Mouse (Mus musculus) left cerebral cortex, adult 2 months (tissue): ENCODE data around the gene Gusb. TPM values are rescaled to one million over a fixed set of nuclear protein-coding genes. Genes with fewer than 3 reads are reported as not detected.

ENCODE experiments used
- DNase-seq, 2 experiments: peaks; one replicate each; pipeline ENCODE4 v3.0.0; 2021 to 2022; ENCODE audit warnings: low spot score in 2 of 2, mixed read lengths in 1 of 2; ENCODE audit errors: extremely low spot score in 1 of 2
- H3K27ac ChIP-seq: fragments of 200-600 bp; 2 replicates; pipeline ENCODE4 v1.8.1; 2022
- H3K4me3 ChIP-seq: fragments of 200-600 bp; 2 replicates; pipeline ENCODE4 v1.8.1; 2022
- CTCF ChIP-seq: fragments of 200-600 bp; IDR thresholded peaks from 2 replicates; pipeline ENCODE4 v1.8.1; 2022; ENCODE audit warnings: antibody characterized with exemption, mild to moderate bottlenecking, moderate library complexity
- intact Hi-C: fragments of 180-260 bp; cut with DNase I; formaldehyde crosslinking; loops from one replicate; pipeline ENCODE4 v1.15.1; 2025
- total RNA-seq, 2 experiments: library from RNA; stranded (reverse); gene quantifications; 2 replicates each; pipeline ENCODE4 v1.2.3; 2021

Gene Gusb
- total RNA-seq, 2 experiments from 2014 or later: 10.3 to 12.2 TPM

DNA sequence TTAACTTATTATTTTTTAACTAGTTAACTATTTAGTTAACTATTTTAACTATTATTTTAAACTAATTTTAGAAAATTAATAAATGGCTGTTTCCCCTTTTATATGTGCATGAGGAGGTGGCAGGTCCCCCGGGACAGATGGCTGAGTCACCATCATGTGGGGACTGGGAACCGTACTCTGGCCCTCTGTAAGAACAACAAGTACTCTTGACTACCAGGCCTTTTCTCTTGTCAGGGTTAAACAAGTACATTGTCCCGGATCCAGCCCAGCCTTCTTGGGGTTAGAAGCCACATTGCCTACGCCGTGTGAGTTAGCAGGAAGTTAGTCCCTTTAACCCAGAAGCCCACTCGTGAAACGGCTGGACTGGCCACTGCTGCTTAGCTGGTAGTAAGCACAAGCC is 7.9 kb downstream of the Gusb start:
- no peak for TF ChIP-seq CTCF
- no peak for DNase-seq
- H3K4me3 ChIP-seq: no peak overlapping the region
- no peak overlapping the region for H3K27ac ChIP-seq
- intact Hi-C loops: no loop called here

DNA sequence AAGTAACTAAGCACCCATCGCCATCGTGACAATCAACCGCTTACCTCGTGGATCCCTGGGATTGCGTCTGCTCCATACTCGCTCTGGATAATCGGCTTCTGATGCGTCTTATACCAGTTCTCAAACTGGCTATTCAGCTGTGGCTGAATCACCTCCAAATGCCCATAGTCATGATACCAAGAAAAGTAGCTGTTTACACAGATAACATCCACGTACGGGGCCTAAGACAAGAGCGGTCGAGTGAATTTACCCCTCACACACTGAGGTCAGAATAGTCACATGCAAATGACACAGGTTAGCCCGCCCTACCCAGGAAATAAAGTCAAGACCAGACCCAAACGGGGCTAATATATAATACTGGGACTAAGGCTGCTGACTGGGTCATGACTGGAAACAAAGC is 9.5 kb downstream of the Gusb start:
- no peak overlapping the region for H3K27ac ChIP-seq
- TF ChIP-seq CTCF: no peak
- intact Hi-C loops: no loop called here
- no peak overlapping the region for H3K4me3 ChIP-seq
- DNase-seq: no peak

DNA sequence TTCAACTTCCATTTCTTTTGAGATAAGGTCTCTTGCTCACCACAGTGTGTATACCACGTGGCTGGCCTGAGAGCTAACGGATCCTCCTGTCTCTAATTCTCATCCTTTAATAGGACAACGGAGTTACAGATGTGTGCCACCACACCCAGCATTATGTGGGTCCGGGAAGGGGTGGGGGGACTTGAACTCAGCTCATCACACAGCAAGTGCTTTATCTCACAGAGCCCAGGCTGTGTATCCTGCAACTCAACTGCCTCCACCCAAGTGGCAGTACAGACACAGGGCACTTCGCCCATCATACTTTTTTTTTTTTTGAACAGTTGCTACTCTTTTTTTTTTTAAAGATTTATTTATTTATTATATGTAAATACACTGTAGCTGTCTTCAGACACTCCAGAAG is 11.0 kb downstream of the Gusb start:
- Histone ChIP-seq H3K27ac (no peak overlapping the region), H3K4me3 (no peak overlapping the region)
- TF ChIP-seq CTCF: no peak
- intact Hi-C loops: no loop called here
- DNase-seq: no peak

DNA sequence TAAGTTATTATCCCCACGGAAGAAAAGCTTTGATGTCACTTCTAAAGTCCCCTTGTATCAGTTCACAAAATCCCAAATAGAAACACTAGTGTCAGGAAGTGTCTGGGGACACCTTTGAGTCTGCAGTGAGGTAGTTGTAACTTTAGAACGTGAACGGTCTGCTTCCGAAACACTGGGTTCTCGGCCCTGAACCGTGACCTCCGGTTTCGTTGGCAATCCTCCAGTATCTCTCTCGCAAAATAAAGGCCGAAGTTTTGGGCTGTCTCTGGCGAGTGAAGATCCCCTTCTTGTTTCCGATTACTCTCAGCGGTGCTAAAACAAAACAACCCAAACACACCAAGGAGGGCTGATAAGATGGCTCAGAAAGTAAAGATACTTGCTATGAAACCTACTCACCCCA is 13.5 kb downstream of the Gusb start:
- intact Hi-C loops: no loop called here
- no peak for DNase-seq
- H3K27ac ChIP-seq: no peak overlapping the region
- TF ChIP-seq CTCF: no peak
- no peak overlapping the region for H3K4me3 ChIP-seq

DNA sequence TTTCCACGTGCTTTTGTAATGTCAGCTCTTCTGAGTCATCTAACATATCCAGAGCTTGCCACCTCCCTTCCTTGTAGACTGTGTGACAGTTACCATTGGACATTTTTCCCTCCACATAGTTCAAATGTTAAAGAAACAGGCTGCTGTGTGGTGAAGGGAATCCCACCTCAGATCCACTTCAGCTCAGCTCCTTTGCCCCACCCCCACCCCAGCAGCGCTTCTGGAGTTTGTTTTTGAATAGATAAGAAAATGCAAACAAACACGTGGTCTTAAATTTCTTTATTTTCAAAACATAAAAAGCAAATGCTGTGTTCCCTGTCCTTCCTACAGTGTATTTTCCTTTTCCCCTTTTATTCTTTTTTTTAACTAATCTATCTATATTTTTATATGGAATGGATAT is 22.6 kb downstream of the Gusb start:
- intact Hi-C loops: no loop called here
- Histone ChIP-seq H3K27ac (no peak overlapping the region), H3K4me3 (no peak overlapping the region)
- TF ChIP-seq CTCF: no peak
- DNase-seq: no peak

DNA sequence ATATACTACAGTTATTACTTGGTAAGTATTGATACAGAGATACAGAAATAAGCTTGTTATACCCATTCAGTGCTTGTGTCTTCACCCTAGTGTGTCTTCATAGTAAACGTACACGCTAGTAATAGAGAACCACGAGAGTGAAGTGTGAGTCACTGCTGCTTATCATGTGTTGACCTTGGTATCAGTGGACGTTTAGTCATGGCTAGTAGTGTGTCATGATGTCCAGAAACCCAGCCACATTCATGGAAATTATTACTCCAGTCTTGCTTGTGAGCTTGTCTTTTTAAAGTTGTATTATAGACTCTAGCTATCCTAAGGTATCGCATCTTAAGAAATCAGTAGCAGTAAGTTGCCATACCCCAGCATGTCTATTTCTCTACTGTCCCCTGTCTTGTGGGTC is 24.2 kb downstream of the Gusb start:
- no peak for DNase-seq
- intact Hi-C loops: no loop called here
- TF ChIP-seq CTCF: no peak
- Histone ChIP-seq H3K27ac (no peak overlapping the region), H3K4me3 (no peak overlapping the region)

- Histone ChIP-seq H3K27ac (no peak overlapping the region), H3K4me3 (no peak overlapping the region)
- intact Hi-C loops: no loop called here
- no peak for TF ChIP-seq CTCF
- no peak for DNase-seq
Observed at GRCm38 (mm10) chr5:129977768-129978167, 25.1 kb downstream of the Gusb start.

- TF ChIP-seq CTCF: no peak
- intact Hi-C loops: no loop called here
- Histone ChIP-seq H3K4me3 (no peak overlapping the region), H3K27ac (no peak overlapping the region)
- DNase-seq: no peak
Observed at GRCm38 (mm10) chr5:129974866-129975311, 28.0 kb downstream of the Gusb start.

DNA sequence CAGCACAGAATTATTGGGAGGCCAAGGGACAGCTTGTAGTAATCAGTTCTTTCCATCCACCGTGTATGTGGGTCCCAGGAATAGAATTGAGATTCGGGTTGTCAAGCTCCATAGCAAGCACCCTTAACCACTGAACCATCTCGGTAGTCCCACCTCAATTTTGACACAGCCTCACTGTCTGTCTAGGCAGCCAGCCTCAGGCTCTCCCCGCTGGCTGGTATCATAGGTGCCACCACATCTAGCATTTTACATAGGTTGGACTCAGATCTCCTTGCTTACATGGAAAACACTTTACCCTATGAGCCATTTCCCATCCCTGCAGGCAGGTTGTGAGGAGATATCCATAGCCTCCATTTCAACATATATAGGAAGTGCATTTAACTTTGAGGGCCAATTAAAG is 28.5 kb downstream of the Gusb start:
- intact Hi-C loops: no loop called here
- TF ChIP-seq CTCF: no peak
- no peak overlapping the region for H3K4me3 ChIP-seq
- DNase-seq: no peak
- H3K27ac ChIP-seq: no peak overlapping the region

DNA sequence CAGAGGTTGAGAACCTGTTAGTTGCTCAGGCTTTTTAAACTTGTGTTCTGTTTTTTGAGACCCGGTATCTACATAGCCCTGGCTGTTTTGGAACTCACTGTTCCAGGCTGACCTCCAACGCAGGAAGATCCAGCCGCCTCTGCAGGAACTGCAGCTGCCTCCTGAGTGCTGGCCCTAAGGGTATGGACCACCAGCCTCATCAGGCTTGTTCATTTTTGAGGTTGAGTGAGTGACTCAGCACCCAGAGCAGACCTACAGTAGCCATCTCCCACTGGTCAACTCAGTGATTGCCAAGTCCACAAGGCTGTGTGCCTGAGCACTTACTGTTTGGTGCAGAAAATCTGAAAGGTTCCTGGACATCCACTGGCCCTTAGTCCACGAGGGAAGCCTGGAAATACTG is 31.4 kb downstream of the Gusb start:
- no peak for DNase-seq
- intact Hi-C loops: no loop called here
- TF ChIP-seq CTCF: no peak
- H3K4me3 ChIP-seq: no peak overlapping the region
- no peak overlapping the region for H3K27ac ChIP-seq

DNA sequence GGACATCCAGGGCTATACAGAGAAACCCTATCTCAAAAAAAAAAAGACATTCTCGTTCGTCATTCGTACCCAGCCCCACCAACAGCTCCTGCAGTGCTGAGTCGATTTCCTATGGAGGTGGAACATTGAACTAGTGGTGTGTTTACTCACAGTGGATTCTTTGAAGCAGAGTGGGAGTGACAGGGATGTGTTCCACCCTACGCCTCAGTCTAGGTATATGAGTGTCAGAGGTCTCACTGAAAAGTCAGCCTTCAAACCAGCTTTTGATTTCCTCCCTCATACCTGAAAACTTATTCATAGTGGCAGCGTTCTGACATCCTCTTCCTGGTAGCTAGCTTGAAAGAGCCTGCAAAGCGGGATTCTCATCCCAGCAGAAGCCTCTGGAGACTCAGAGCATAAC is 34.4 kb downstream of the Gusb start:
- intact Hi-C loops: no loop called here
- DNase-seq: no peak
- Histone ChIP-seq H3K27ac (no peak overlapping the region), H3K4me3 (no peak overlapping the region)
- no peak for TF ChIP-seq CTCF

DNA sequence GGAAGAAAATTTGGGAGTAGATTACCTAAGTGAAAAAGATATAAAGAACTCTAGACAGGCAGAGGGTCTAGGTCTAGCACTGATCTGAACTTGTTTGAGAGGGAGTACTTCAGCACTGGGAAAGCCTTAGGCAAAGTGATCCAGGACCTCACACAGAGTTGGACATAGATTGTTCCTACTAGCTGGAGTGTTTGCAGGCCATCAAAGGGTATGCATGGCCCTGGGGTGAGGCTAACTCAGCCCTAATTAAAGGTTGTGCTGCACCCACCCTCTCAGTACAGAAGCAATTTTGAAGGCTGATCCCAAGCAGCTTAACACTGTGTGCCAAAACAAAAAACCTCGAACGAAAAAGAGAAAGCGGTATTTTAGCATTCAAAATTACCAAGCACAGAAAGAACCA is 36.4 kb downstream of the Gusb start:
- intact Hi-C loops: no loop called here
- no peak for TF ChIP-seq CTCF
- H3K4me3 ChIP-seq: no peak overlapping the region
- DNase-seq: no peak
- H3K27ac ChIP-seq: no peak overlapping the region

DNA sequence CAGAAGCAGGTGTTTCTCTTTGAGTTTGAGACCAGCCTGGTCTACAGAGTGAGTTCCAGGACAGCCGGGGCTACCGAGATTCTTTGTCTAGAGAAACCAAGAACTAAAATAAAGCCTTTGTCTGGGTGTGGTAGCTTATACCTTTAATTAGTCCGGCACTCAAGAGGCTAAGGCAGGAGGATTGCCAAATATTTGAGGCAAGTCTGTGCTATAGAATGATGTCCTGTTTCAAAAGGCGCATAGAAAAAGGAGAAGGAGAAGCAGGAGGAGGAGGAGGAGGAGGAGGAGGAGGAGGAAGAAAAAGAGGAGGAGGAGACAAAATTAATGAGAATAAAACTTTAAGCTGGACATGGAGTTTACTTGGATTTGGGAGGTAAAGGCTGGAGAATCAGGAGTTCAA is 39.6 kb downstream of the Gusb start:
- intact Hi-C loops: no loop called here
- TF ChIP-seq CTCF: no peak
- Histone ChIP-seq H3K27ac (no peak overlapping the region), H3K4me3 (no peak overlapping the region)
- no peak for DNase-seq

GRCm38 (mm10) chr5:129955792-129956191 is 47.1 kb downstream of the Gusb start:
- Histone ChIP-seq H3K4me3 (no peak overlapping the region), H3K27ac (no peak overlapping the region)
- TF ChIP-seq CTCF: no peak
- DNase-seq: no peak
- intact Hi-C loops: no loop called here
